Mouse (Mus musculus): ENCODE results near the gene Cyba.

DNA sequence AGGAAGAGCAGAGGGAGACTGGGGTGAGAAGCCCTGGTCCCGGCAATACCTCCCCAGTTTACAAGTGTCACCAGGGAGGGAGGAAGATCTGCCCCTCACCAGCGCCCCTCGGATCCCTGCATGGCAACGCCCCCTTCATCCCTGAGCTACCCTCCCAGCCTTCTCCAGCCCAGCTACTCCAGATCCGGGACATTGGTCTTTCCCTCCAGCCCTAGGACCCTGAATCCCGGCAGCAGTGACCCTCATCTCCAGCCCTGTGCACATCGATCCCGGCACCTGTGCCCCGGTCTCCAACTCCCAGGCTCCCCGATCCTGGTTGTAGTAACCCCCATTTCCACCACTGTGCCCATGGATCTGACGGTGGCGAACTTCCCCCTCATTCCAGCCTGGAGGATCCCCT lies 10.1 kb upstream of the Cyba start:
- TF ChIP-seq POLR2A (IDR thresholded peaks at IDR 0.05; ENCODE audit: borderline replicate concordance, low read depth, low read length) = no peak
- TF ChIP-seq CTCF (IDR thresholded peaks at IDR 0.05; ENCODE audit: low read depth, low read length) = no peak
